Mouse (Mus musculus) cortical plate, adult 2 months (tissue): ENCODE measurements at regions not wholly inside any gene's neighbourhood (a gene's known extent, or its start where the extent isn't known, plus 50 kb on each side); places are given as distances from the start of the nearest gene placed in this dataset.

Experiments used
- H3K27ac ChIP-seq: fragments of 200-500 bp; 2 replicates; pipeline ENCODE4 v1.5.1; 2012; ENCODE audit warnings: low read length, control low read depth, inconsistent platforms; ENCODE audit not compliant: insufficient read depth
- H3K4me1 ChIP-seq: fragments of 200-500 bp; 2 replicates; pipeline ENCODE4 v1.6.1; 2011; ENCODE audit warnings: low read length; ENCODE audit not compliant: control insufficient read depth, insufficient read depth
- H3K4me3 ChIP-seq: fragments of 200-500 bp; 2 replicates; pipeline ENCODE4 v1.5.1; 2011; ENCODE audit warnings: mild to moderate bottlenecking, low read length, control low read depth; ENCODE audit not compliant: insufficient read depth
- CTCF ChIP-seq: fragments of 200-500 bp; IDR thresholded peaks from 2 replicates; pipeline ENCODE4 v1.5.1; 2011; ENCODE audit warnings: mild to moderate bottlenecking, control low read depth, low read length; ENCODE audit not compliant: insufficient read depth; ENCODE audit errors: extremely low read depth
- POLR2A ChIP-seq: fragments of 200-500 bp; IDR thresholded peaks from 2 replicates; pipeline ENCODE4 v1.6.1; 2011; ENCODE audit warnings: mild to moderate bottlenecking, low read length, control low read depth; ENCODE audit not compliant: insufficient read depth; ENCODE audit errors: extremely low read depth

DNA sequence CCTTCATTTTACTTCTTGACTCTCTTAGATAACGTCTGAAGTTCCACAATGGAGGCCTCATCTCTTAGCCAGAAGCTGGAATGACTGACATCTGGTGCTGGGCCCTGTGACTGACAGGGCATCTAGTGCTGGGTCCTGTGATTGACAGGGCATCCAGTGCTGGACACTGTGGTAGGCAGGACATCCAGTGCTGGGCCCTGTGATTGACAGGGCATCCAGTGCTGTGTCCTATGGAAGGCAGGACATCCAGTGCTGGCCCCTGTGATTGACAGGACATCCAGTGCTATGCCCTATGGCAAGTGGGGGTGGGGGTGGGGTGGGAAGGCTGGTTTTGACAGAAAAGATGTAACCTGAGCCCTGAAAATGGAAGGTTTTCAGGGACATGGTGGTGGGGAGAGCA is 52.1 kb upstream of the Lmo2 start:
- Histone ChIP-seq H3K4me1 (no peaks in the 10 kb centered on the region), H3K4me3 (no peak overlapping the region)
- TF ChIP-seq CTCF = no peak
- no peak for TF ChIP-seq POLR2A

GRCm38 (mm10) chr2:103906581-103907184 is 51.1 kb upstream of the Lmo2 start:
- H3K4me3 ChIP-seq = no peak overlapping the region
- TF ChIP-seq CTCF = no peak
- TF ChIP-seq POLR2A = no peak

More for the DNA sequence above, 52.1 kb upstream of the Lmo2 start:
- H3K27ac ChIP-seq = no peak overlapping the region

More at GRCm38 (mm10) chr2:103906581-103907184, 51.1 kb upstream of the Lmo2 start:
- Histone ChIP-seq H3K27ac (no peak overlapping the region), H3K4me1 (no peaks in the 10 kb centered on the region)
